Mouse (Mus musculus) cerebellum, adult 2 months (tissue): ENCODE measurements around the gene Dohh.

Experiments used
- CTCF ChIP-seq: fragments of 200-500 bp; IDR thresholded peaks from 2 replicates; pipeline ENCODE4 v1.5.1; 2011; ENCODE audit warnings: low read depth, mild to moderate bottlenecking, control low read depth, low read length, moderate library complexity, borderline replicate concordance; ENCODE audit not compliant: insufficient read depth
- POLR2A ChIP-seq: fragments of 200-500 bp; IDR thresholded peaks from 2 replicates; pipeline ENCODE4 v1.6.1; 2011; ENCODE audit warnings: low read length, control low read depth, borderline replicate concordance; ENCODE audit not compliant: insufficient read depth

DNA sequence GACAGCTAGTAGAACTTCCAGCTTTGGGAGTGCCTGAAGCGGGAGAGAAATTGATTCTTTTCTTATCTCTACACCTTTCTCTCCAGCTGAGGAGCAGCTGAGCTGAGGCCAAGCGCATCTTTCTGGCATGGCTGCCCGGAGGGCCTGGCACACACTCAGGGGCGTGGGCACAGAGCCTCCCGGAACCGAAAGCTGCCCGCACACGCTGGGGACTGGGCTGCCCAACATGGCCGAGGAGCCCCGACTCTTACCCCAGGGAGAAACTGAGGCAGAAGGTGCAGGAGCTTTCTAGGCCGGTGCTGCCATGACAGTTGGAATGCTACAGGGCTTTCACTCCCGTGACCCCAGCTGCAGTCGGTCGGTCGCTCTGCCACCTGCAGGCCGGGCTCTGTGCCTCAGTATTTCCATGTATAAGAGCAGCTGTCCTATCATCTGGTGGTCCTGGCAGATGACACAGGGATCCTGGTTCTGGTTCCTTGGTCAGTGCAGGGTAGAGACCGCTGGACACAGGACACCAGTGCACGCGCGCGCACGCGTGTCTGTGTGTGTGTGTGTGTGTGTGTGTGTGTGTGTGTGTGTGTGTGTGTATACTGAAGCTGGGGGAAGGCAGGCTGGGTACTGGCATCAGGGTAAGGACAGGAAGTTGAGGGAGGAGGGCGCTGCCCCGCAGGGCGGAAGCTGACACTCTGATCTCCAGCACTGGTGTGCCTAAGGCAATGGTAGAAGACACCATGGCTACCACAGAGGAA is 49.5 kb downstream of the Dohh start:
- no peak for TF ChIP-seq CTCF
- TF ChIP-seq POLR2A = no peak
